Mouse (Mus musculus) forebrain, embryonic 13.5 days (tissue): ENCODE results near the gene Wdr11. TPM values are rescaled to one million over a fixed set of nuclear protein-coding genes. Genes with fewer than 3 reads are reported as not detected.

Experiments used
- ATAC-seq: fragments of 200-750 bp; cut with Nextera tagmentation; 2 replicates; pipeline ENCODE4 v1.8.0; 2017
- H3K27ac ChIP-seq: fragments of 300-500 bp; sonication (generic); 2 replicates; pipeline ENCODE4 v1.5.1; 2015; ENCODE audit warnings: inconsistent platforms, mild to moderate bottlenecking, moderate library complexity
- H3K27me3 ChIP-seq: fragments of 300-500 bp; sonication (generic); 2 replicates; pipeline ENCODE4 v1.6.1; 2015; ENCODE audit warnings: mild to moderate bottlenecking, inconsistent platforms
- H3K36me3 ChIP-seq: fragments of 300-500 bp; sonication (generic); 2 replicates; pipeline ENCODE4 v1.6.1; 2015; ENCODE audit warnings: mild to moderate bottlenecking, inconsistent platforms; ENCODE audit not compliant: poor library complexity, severe bottlenecking
- H3K4me1 ChIP-seq: fragments of 300-500 bp; sonication (generic); 2 replicates; pipeline ENCODE4 v1.6.1; 2015; ENCODE audit warnings: inconsistent platforms
- H3K4me2 ChIP-seq: fragments of 300-500 bp; sonication (generic); 2 replicates; pipeline ENCODE4 v1.6.1; 2015; ENCODE audit warnings: inconsistent platforms, mild to moderate bottlenecking, moderate library complexity
- H3K4me3 ChIP-seq: fragments of 300-500 bp; sonication (generic); 2 replicates; pipeline ENCODE4 v1.5.1; 2015; ENCODE audit warnings: mild to moderate bottlenecking, inconsistent platforms
- H3K9ac ChIP-seq: fragments of 300-500 bp; sonication (generic); 2 replicates; pipeline ENCODE4 v1.6.1; 2015; ENCODE audit warnings: mild to moderate bottlenecking, inconsistent platforms
- H3K9me3 ChIP-seq: fragments of 300-500 bp; sonication (generic); replicated peaks from 2 replicates; pipeline ENCODE4 v1.6.1; 2016; ENCODE audit warnings: inconsistent platforms
- WGBS: fragments of 180-500 bp; shearing (Covaris S2); methylation state at CpG from one replicate; pipeline ENCODE4 v1.1.7; 2015; 5-methylcytosine and 5-hydroxymethylcytosine counted together
- polyA plus RNA-seq: library from polyadenylated mRNA; unstranded; fragments of >200 nt; fragmentation: Nextera tagmentation; extraction: Ambion mirVana; gene quantifications from 2 replicates; pipeline ENCODE4 v1.2.1, GENCODE M21; 2015

The Wdr11 gene
- polyA plus RNA-seq, 1 experiment from 2014 or later = 30.6 TPM

DNA sequence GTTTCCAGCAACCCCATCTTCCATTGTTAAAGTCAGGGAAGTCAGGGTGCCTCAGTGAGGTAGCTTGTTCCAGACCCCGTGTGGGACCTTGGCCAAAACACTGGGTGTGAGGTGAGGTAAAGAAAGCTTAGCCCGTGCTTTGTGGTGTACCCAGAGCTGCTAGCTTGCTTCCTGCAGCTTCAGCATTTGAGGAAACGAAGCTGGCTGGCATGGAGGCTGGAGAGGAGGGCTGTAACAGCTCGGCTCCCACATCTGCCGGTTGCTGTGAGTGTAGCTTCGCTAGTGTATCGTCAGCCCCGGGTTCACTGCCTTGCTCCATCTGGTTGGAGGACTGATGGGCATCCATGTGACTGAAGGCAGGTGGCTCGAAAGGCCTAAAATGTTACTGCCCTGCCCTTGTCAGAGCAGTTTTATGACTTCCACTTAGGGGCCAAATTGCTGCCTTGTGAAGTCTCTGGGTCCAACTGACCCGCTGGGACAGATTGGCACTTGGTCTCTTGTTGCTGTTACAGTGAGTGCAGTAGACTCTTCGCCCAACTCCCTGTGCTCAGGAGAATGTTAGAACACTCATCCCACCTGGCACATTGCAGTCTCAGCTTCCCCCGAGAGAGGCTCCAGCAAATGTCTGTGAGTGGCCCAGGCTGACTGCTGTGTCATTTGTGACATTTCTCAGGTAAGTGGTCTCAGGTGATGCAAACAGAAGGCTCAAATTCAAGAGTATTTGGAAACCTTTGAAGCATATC, 44.4 kb downstream of the Wdr11 start:
- no peak for ATAC-seq
- no peak overlapping the region for H3K27ac ChIP-seq
- no peak overlapping the region for H3K9ac ChIP-seq
- H3K27me3 ChIP-seq = no peaks in the 10 kb centered on the region
- WGBS = 90% methylated on average over 12 of the region's 12 CpGs
- no peaks in the 10 kb centered on the region for H3K4me1 ChIP-seq
- no peak overlapping the region for H3K4me3 ChIP-seq
- H3K36me3 ChIP-seq = peaks cover 56% of the 10 kb centered on the region
- no peak overlapping the region for H3K4me2 ChIP-seq
- no peaks in the 10 kb centered on the region for H3K9me3 ChIP-seq

DNA sequence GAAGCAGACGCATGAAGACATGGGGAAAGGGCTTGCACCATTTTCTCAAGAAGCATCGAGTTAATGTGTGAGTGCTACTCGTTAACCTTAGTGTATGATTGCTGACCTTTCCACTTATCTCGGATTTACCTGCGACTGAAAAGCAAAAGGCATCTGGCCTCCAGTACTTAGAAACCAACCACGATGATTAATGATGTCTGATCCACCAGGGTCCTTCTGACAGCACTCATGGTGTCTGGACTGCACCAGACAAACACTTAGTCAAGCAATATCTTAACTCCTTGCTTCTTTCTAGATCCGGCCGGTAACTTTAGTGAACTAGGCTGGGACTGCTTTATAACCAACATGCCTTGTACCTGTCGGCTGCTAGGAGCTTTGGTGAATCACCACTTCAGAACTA, 45.3 kb downstream of the Wdr11 start:
- Histone ChIP-seq H3K9ac (no peak overlapping the region), H3K4me2 (no peak overlapping the region), H3K4me1 (no peaks in the 10 kb centered on the region), H3K9me3 (no peaks in the 10 kb centered on the region), H3K27ac (no peak overlapping the region), H3K36me3 (peaks cover 47% of the 10 kb centered on the region), H3K27me3 (no peaks in the 10 kb centered on the region), H3K4me3 (no peak overlapping the region)
- ATAC-seq = no peak
- WGBS = 75% methylated on average over 9 of the region's 9 CpGs

DNA sequence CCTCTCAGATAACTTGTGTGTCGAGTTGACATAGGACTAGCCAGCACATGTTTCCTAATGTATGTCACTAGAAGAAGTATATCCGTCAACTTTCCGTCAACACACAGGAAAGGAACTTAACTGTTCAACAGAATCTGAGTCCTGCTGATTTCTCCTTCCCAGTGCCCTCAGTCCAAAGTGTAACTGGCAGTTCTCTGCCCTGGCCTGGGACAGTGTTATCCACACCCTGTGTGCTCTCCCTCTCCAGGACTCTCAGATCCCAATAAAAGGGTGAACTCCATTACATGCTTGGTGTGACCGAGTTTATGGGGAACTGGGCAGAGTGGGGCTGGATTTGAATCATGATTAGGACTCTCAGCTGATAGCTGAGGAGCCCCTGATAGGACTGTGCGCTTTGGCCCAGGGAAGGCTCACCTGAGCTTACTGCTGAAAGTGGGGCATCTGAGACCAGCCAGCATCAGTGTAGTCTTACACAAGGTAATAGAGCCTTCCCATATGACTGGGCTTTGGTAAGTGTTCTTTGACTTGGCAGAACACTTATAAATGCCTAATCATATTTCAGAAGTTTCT, 46.3 kb downstream of the Wdr11 start:
- Histone ChIP-seq H3K9me3 (no peaks in the 10 kb centered on the region), H3K27ac (no peak overlapping the region), H3K9ac (no peak overlapping the region), H3K36me3 (peaks cover 37% of the 10 kb centered on the region), H3K4me2 (no peak overlapping the region), H3K4me3 (no peak overlapping the region), H3K4me1 (no peaks in the 10 kb centered on the region), H3K27me3 (no peaks in the 10 kb centered on the region)
- no peak for ATAC-seq
- WGBS = 90% methylated on average over 5 of the region's 5 CpGs

DNA sequence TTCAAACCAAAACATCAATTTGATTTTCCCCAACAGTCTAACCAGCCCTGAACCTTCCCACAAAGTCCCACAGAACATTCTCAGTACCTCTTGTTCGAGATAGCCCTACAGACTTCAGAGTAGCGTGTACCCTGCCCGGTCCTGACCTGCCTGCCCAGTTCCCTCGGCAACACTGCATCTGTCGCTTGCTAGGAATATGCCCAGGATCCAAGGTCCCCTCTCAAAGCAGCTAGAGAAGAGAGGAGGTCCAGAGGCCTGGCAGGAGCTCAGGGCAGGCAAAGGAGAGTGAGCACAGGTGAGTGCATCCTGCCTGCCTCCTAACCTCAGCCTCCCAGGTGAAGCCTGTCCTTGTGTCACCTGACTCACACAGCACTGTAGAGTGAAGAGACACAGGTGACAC, 47.3 kb downstream of the Wdr11 start:
- Histone ChIP-seq H3K4me3 (no peak overlapping the region), H3K4me2 (no peak overlapping the region), H3K4me1 (no peaks in the 10 kb centered on the region), H3K36me3 (peaks cover 28% of the 10 kb centered on the region), H3K27me3 (no peaks in the 10 kb centered on the region), H3K27ac (no peak overlapping the region), H3K9me3 (no peaks in the 10 kb centered on the region), H3K9ac (no peak overlapping the region)
- no peak for ATAC-seq
- 95% methylated on average over 5 of the region's 5 CpGs for WGBS

DNA sequence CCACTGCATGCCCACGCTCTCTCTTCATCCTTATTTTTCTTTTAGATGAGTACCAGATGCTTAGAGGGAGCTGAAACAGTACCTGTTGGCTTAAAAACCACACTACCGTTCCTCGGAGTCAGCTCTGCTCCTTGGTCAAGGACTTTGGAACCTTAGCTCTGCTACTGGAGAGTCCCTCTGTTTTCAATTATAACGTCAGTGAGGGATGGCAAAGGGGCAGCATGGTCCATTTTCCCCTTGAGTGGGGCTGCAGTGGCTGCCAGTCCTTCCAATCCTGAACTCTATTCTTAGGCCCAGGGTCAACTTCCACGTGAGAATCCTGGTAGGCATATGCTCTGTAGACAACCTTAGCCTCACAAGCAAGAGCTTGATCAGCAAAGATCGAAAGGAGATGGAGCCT, 48.2 kb downstream of the Wdr11 start:
- 87% methylated on average over 6 of the region's 6 CpGs for WGBS
- Histone ChIP-seq H3K9ac (no peak overlapping the region), H3K36me3 (peaks cover 19% of the 10 kb centered on the region), H3K4me2 (no peak overlapping the region), H3K27ac (no peak overlapping the region), H3K9me3 (no peaks in the 10 kb centered on the region), H3K4me3 (no peak overlapping the region), H3K27me3 (no peaks in the 10 kb centered on the region), H3K4me1 (no peaks in the 10 kb centered on the region)
- ATAC-seq = no peak

DNA sequence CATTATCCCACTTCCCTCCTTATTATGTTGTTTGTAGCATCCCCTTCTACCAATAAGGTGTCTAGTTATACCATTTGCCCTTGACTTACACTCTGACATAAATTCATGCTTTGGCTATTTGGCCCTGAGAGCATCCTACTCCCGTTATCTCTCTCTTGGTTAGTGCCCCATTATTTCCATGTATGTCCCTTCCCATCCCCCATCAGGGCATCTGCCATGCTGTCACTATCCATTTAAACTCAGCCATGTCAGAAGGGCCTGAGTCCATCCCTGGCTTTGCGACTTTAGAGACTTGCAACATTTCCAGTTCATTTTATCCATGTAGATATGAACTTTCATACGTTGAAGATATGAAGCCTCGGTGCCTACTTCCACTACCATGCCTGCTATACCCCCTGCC, 51.6 kb downstream of the Wdr11 start:
- no peak for ATAC-seq
- no peak overlapping the region for H3K27ac ChIP-seq
- WGBS = 95% methylated on average over 4 of the region's 4 CpGs

DNA sequence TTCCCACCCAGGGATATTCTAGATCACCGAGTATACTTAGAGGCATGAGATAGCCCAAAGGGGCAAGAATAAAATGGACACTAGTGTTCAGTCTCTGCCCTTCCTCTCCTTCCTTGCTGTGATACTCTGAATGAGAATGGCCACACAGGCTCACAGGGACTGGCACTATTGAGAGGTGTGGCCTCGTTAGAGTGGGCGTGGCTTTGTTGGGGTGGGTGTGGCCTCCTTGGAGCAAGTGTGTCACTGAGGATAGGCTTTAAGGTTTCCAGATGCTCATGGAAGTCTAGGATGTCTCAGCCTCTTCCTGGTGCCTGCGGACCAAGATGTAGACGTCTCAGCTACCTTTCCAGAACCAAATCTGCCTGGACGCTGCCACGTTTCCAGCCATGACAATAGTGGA, 56.1 kb downstream of the Wdr11 start:
- Histone ChIP-seq H3K27ac (no peak overlapping the region), H3K4me1 (peaks cover 28% of the 10 kb centered on the region), H3K36me3 (no peaks in the 10 kb centered on the region), H3K27me3 (peaks cover 14% of the 10 kb centered on the region), H3K4me3 (no peak overlapping the region), H3K9me3 (no peaks in the 10 kb centered on the region), H3K4me2 (no peak overlapping the region), H3K9ac (no peak overlapping the region)
- WGBS = 75% methylated on average over 7 of the region's 7 CpGs
- ATAC-seq = no peak

More for the DNA sequence above, 51.6 kb downstream of the Wdr11 start:
- H3K4me3 ChIP-seq = no peak overlapping the region
- peaks cover 7% of the 10 kb centered on the region; the same call in 1 of the 2 replicates for H3K27me3 ChIP-seq
- no peaks in the 10 kb centered on the region for H3K4me1 ChIP-seq
- no peaks in the 10 kb centered on the region for H3K9me3 ChIP-seq
- no peaks in the 10 kb centered on the region for H3K36me3 ChIP-seq
- no peak overlapping the region for H3K4me2 ChIP-seq
- no peak overlapping the region for H3K9ac ChIP-seq

DNA sequence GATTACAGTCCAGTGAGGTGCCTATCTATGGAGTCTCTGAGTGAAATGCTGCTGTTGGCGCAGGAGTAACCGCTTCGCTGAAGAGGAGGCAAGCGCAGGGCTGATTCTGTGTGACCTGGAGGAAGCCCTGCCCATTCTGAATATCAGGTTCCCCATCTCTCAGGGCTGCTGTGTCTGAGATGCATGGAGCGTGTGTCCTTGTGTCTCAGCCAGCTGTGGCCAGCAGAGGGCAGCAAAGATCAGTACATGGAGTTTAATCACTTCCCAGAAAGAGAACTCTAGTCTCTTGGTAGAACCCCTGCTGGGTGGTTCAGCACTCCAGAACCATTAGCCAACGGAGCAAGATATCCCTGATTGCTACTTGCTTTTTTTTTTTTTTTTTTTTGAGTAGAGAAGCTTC, 57.3 kb downstream of the Wdr11 start:
- ATAC-seq = peak; percentile 25; the same call in 1 of the 2 replicates
- 4% methylated on average over 6 of the region's 6 CpGs for WGBS

DNA sequence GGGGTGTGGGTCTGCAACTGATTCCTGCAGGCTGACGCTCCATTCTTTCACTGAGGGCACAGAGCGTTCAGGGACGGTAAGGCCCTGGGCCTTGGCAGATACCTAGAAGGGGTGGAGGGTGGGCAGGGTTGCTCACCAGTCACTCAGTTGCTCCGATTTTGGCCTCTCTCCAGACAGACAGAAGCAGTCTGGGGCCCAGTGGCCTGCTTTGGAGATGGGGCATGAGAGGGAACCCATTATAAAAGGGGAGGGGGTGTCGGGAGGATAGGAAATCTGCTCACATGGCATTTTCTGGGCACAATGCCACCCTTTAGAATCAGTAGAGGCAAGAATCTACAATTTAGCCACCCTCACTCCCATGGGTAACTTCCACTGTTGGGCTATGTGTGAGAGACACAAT, 59.1 kb downstream of the Wdr11 start:
- Histone ChIP-seq H3K4me1 (peaks cover 57% of the 10 kb centered on the region), H3K36me3 (no peaks in the 10 kb centered on the region), H3K4me2 (no peak overlapping the region), H3K27me3 (peaks cover 14% of the 10 kb centered on the region), H3K9me3 (no peaks in the 10 kb centered on the region), H3K4me3 (no peak overlapping the region), H3K27ac (peak overlapping the region; percentile 55; the same call in 1 of the 2 replicates), H3K9ac (no peak overlapping the region)
- WGBS = 53% methylated on average over 5 of the region's 5 CpGs
- ATAC-seq = peak; percentile 31; the same call in 1 of the 2 replicates

More for the DNA sequence above, 57.3 kb downstream of the Wdr11 start:
- no peak overlapping the region for H3K4me3 ChIP-seq
- no peaks in the 10 kb centered on the region for H3K9me3 ChIP-seq
- no peak overlapping the region for H3K27ac ChIP-seq
- H3K9ac ChIP-seq = no peak overlapping the region
- no peaks in the 10 kb centered on the region for H3K36me3 ChIP-seq
- peaks cover 14% of the 10 kb centered on the region for H3K27me3 ChIP-seq
- H3K4me1 ChIP-seq = peaks cover 39% of the 10 kb centered on the region
- H3K4me2 ChIP-seq = no peak overlapping the region

DNA sequence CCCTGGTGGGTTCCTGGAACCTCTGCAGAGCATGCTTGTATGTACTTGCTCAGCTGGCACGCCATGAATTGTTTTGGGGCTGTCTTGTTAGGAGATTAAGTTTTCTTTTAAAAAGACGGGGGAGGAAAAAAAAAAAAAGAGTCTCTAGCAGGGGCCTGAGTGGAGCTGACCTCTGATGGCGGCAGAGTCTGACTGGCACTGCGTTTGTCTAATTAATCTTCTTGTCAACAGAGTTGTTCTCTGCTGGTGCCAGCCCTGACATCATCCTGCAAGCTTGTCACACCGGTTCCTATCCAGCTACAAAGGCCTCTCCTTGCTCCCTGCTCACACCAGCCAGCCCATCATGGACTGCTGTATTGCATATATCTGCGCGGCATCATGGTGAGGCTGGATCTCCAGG, 60.1 kb downstream of the Wdr11 start:
- 22% methylated on average over 7 of the region's 7 CpGs for WGBS
- no peaks in the 10 kb centered on the region for H3K36me3 ChIP-seq
- no peak overlapping the region for H3K4me3 ChIP-seq
- H3K4me1 ChIP-seq = peaks cover 65% of the 10 kb centered on the region
- H3K9me3 ChIP-seq = no peaks in the 10 kb centered on the region
- no peak overlapping the region; the same call in 1 of the 2 replicates for H3K9ac ChIP-seq
- no peak overlapping the region for H3K27ac ChIP-seq
- no peak overlapping the region for H3K4me2 ChIP-seq
- H3K27me3 ChIP-seq = peaks cover 11% of the 10 kb centered on the region
- no peak for ATAC-seq

DNA sequence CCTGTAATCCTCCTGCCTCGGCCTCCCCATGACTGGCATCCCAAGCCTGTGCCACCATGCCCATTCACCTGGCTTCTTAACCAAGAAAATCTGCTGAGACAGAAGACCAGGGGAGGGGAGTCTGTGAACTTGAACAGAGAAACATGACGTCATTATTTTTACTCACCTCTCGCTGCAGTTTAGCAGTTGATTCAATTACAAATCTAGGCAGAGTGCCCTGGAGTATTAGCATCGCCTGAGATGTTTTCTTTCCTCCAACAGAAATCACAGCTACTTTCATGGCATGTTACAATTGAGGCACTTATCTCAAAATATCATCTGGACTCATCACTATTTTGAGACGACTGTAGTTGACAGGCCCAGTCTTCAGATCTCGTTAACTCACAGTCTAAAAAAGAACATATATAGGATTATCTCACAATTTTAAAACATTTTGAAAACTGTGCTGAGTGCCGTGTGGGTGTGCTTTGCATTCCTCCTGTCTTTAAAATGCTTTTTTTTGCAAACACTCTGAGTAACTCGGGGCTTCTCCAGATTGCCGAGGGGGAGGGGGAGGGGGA, 61.3 kb downstream of the Wdr11 start:
- no peak for ATAC-seq
- H3K4me3 ChIP-seq = no peak overlapping the region
- peaks cover 65% of the 10 kb centered on the region for H3K4me1 ChIP-seq
- no peak overlapping the region for H3K27ac ChIP-seq
- H3K9me3 ChIP-seq = no peaks in the 10 kb centered on the region
- H3K9ac ChIP-seq = no peak overlapping the region
- peaks cover 10% of the 10 kb centered on the region; the same call in 1 of the 2 replicates for H3K27me3 ChIP-seq
- no peak overlapping the region for H3K4me2 ChIP-seq
- 27% methylated on average over 9 of the region's 9 CpGs for WGBS
- no peaks in the 10 kb centered on the region for H3K36me3 ChIP-seq

DNA sequence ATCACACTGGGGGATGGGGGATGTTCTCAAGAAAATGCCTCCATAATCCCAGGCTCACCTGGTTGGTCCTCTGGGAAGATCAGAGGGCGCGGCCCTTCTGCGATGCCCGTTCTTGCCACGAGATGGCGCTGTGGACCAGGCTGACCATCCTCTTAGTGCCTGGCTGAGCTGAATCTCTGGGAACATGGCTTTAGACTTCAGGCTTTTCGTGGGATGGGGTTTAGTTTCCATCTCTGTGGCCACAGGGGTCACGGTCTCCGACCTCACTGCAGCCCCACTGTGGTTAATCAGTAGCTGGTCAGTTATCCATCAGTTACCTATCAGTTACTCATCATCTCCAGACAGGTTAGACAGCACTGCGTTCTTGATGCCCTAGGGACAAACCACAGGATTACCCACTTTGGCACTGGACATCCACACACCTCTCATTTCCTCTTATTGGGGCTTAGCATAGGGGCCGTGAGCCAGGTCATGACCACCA, 62.2 kb downstream of the Wdr11 start:
- WGBS = 12% methylated on average over 11 of the region's 11 CpGs
- no peak overlapping the region for H3K27ac ChIP-seq
- H3K27me3 ChIP-seq = peaks cover 18% of the 10 kb centered on the region; the same call in 1 of the 2 replicates
- no peak overlapping the region for H3K9ac ChIP-seq
- H3K4me1 ChIP-seq = peaks cover 65% of the 10 kb centered on the region
- no peak overlapping the region for H3K4me3 ChIP-seq
- H3K36me3 ChIP-seq = no peaks in the 10 kb centered on the region
- no peaks in the 10 kb centered on the region for H3K9me3 ChIP-seq
- H3K4me2 ChIP-seq = no peak overlapping the region
- peak; percentile 57 for ATAC-seq
